Mouse (Mus musculus) heart, postnatal 36 days (tissue): ENCODE measurements around the gene Bace1. TPM values are rescaled to one million over a fixed set of nuclear protein-coding genes. Genes with fewer than 3 reads are reported as not detected.

Experiments used
- DNase-seq, 2 experiments: peaks; one replicate each; pipeline ENCODE4 v3.0.0; 2021 to 2022
- intact Hi-C: fragments of 180-260 bp; cut with DNase I; formaldehyde crosslinking; loops from one replicate; pipeline ENCODE4 v1.15.1; 2025
- total RNA-seq, 2 experiments: library from RNA; stranded (reverse); gene quantifications; 2 replicates each; pipeline ENCODE4 v1.2.3; 2021

Bace1 gene
- total RNA-seq = 10 to 100 TPM; 27.8 to 32.0 TPM

- DNase-seq = peak; percentile 77 to 78
- intact Hi-C loops = no loop called here
Observed at GRCm38 (mm10) chr9:45838434-45839138, at the start of gene Bace1. Bace1 (plus strand) TSS chr9:45838580.

DNA sequence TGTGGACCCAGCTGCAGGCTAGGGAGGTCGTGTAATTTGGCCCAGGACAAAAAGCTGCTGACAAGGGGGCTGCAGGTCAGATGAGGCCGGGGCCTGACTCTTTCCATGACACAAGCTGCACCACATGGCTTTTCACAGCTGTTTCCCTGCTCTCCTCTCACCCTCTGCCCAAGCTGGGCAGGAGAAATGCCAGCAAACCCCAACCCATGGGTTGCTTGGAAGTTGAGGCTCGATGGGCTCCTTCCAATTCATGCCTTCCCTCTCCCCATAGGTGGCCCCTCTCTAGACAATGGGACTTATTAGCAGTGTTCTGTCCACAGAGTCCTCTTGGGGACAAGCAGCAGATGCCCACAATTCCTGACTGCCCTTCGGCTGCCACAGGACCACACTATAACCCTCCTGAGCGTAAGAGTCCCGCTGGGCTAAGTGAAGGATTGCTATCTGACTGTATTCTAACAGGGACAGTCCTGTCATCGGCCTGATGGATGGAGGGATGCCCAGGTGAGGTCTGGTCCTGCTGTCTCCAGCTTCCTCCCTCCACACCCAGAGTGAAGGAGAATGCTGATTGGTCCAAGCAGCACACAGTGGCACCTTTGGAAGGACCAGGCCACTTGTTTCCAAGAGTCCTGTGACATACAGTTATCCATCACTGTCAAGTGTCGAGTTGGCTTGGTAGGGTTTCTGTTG, 46.8 kb upstream of the Bace1 start:
- intact Hi-C loops = no loop called here
- DNase-seq = no peak

- no peak for DNase-seq
- intact Hi-C loops = no loop called here
Observed at GRCm38 (mm10) chr9:45792235-45792634, 46.1 kb upstream of the Bace1 start.

DNA sequence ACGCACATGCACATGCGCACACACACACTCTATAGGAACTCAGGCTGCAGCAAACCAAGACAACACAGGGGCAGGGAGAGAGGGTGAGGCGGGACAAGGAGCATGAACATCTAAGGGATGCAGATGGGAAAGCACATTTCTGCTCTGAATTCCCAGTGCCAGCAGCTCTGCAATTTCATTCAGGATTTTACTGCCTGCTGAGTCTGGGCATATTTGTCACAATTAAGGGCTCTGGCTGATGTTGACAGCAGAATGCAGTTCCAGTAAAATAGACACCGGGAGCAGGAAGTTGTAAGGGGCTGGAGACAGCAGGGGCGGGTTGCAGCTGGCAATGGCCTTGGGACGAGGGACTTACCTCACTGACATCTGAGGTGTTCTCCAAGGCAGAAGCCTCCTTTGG, 44.7 kb upstream of the Bace1 start:
- no peak for DNase-seq
- intact Hi-C loops = no loop called here

GRCm38 (mm10) chr9:45795722-45796121, 42.7 kb upstream of the Bace1 start:
- peak; percentile 7 to 13 for DNase-seq
- intact Hi-C loops = no loop called here

GRCm38 (mm10) chr9:45797271-45797670, 41.1 kb upstream of the Bace1 start:
- intact Hi-C loops = no loop called here
- no peak for DNase-seq

DNA sequence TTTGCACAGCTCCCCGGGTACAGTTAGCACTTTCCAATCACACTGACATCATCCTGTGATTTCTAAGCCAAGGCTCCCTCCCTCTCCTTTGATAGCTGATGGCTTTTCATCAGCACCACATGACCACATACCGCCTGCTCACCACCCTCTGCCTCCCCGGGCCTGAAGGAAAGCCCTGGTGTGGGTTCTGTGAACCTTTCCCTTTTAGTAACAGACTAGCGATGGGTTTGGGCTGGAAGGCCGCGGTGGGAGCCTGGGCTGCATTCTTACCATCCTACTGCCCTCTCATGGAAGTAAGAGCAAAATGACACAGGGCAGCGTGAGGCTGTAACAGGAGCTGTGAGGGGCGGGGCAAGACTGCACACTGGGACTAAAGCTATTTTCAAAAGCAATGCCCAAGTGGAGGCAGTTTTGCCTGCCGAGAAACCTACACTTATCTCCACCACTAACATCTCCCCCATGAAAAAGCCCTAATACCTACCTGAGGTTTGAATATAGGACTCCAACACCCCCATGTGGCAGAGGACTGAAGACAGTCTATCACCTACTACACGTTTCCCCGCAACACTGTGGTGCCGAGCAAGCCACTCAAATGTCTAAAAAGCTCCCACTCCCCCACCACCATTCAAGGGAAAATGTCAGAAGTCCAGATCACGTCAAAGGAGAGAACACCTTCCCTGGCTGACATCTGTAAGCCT, 39.8 kb upstream of the Bace1 start:
- intact Hi-C loops = no loop called here
- no peak for DNase-seq

- DNase-seq = no peak
- intact Hi-C loops = no loop called here
Observed at GRCm38 (mm10) chr9:45799402-45799801, 39.0 kb upstream of the Bace1 start.

GRCm38 (mm10) chr9:45803070-45803774, 35.2 kb upstream of the Bace1 start:
- intact Hi-C loops = no loop called here

DNA sequence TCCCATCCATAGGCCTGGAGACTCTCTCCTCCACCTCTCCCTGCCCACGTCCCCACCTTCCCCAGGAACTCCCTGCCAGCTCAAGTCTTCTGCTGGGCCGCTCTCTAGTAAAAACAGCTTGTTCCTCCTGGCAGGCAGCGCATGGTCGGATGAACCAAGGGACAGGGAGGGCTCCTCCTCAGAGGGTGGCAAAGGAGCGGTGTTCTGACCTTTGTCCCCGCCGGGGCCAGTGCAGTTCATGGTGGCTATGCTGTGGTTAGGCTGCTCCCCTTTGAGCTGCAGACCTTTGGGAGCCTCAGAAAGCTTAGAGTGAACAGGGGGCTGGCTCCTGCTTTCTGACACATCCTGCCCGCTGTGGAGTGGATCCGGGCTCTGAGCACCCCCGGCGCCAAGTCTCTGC, 31.5 kb upstream of the Bace1 start:
- DNase-seq = no peak

More at GRCm38 (mm10) chr9:45803070-45803774, 35.2 kb upstream of the Bace1 start:
- DNase-seq = no peak

DNA sequence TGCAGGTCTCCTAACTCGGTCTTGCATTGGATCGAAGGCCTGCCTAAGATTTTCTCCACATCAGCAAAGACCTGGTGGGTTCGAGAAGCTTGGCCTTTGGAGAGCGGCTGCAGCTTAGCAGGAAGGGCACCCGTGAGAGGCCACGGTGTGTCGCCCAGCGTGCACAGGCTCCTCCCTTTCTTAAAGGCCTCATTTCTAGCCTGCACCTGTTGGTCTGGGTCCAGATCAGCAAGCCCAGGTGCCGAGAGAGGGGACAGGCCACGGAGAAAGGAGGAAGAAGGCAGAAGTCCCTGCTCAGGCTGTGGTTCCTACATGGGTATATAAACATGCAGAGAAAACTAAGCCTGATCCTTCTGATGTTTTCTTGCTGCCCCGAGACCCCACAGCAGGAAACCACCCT, 31.0 kb upstream of the Bace1 start:
- intact Hi-C loops = no loop called here
- DNase-seq = no peak

More for the DNA sequence above, 31.5 kb upstream of the Bace1 start:
- intact Hi-C loops = no loop called here

GRCm38 (mm10) chr9:45807761-45808160, 30.6 kb upstream of the Bace1 start:
- no peak for DNase-seq
- intact Hi-C loops = no loop called here

DNA sequence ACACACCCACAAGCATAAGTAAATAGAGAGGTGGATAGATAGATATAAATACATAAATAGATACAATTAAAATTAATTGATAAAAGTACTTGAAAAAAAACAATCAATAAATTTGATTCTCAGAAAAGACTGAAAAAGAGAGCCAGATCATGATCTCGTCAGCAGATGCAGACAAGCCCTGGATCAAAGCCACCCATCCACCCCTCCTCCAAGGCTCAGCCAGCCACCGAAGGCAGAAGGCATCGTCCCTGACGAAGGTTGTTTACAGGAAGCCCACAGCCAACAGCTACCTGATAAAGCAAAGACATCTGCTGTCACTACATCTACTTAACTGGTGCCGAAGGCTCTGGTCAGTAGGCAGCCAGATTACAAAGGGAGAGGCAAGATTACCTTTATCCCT, 26.4 kb upstream of the Bace1 start:
- no peak for DNase-seq
- intact Hi-C loops = no loop called here

DNA sequence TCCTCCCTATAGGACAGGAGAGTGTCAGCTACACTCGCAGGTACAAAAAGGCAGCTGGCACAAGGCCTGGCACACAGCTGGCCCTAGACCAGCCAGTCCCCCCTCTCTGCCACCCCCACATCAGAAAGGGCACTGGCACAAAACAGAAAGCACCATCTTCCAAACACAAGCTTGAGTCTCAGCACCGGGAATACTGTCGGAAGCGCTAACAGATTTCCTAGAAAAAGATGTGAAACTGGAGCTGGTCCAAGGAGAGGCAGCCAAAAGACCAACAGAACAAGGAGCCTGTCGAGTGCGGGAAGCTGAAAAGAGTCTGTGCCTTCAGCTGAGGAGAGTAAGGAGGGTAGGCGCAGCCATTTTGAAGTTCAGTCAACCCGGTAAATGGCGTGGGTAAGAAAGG, 23.3 kb upstream of the Bace1 start:
- intact Hi-C loops = no loop called here
- no peak for DNase-seq

GRCm38 (mm10) chr9:45815525-45815924, 22.9 kb upstream of the Bace1 start:
- intact Hi-C loops = no loop called here
- no peak for DNase-seq

- intact Hi-C loops = no loop called here
- no peak for DNase-seq
Observed at GRCm38 (mm10) chr9:45818406-45819011, 19.9 kb upstream of the Bace1 start.

DNA sequence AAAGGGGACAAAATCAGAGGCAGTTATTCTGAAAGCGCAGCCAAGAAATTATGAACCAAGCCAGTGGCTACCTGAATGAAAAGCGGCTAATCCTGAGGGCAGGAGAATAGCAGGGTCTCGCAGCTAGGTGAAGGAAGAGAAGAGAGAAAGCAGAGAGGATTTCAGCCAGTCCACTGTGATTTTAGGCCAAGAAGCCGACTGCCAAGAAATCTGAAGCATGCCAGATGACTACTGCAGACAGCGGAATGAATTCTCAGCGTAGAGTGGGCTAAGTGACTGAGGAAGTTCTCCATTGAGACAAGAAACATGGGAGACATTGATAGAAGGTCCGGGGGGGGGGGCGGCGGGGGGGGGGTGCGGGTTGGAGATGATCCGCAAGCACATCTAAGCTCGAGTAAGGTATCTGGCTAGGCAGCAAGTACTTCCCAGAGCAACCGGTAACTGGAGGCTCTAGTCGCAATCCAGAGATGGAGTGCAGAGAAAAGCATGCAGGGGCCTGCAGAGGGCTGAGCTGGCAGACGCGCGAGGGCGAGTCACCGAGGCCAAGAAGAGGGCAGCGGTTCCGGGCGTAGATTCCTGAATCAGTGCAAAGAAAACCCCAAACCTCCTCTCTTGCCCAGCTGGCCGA, 10.6 kb upstream of the Bace1 start:
- intact Hi-C loops = no loop called here
- DNase-seq = peak; percentile 17 to 26

GRCm38 (mm10) chr9:45828291-45828963, 10.0 kb upstream of the Bace1 start, which contains the start of gene Cep164:
Cep164 (minus strand) TSS chr9:45828691.
- intact Hi-C loops = no loop called here
- DNase-seq = peak; percentile 81 to 85

- intact Hi-C loops = no loop called here
- DNase-seq = peak; percentile 51 to 70
Observed at GRCm38 (mm10) chr9:45829107-45829506, 9.3 kb upstream of the Bace1 start.

GRCm38 (mm10) chr9:45832898-45833297, 5.5 kb upstream of the Bace1 start:
- no peak for DNase-seq
- intact Hi-C loops = no loop called here
